Mouse (Mus musculus) lung, adult 2 months (tissue): ENCODE data around the gene Kat6b. TPM values are rescaled to one million over a fixed set of nuclear protein-coding genes. Genes with fewer than 3 reads are reported as not detected.

Experiments used
- DNase-seq: peaks from one replicate; pipeline ENCODE4 v3.0.0; 2022
- H3K4me1 ChIP-seq: fragments of 200-500 bp; 2 replicates; pipeline ENCODE4 v1.6.1; 2011; ENCODE audit warnings: low read length; ENCODE audit not compliant: control insufficient read depth, insufficient read depth
- H3K4me3 ChIP-seq: fragments of 200-500 bp; replicated peaks from 2 replicates; pipeline ENCODE3; 2011; ENCODE audit warnings: low read depth, mild to moderate bottlenecking, control low read depth, low read length; ENCODE audit errors: extremely low read depth
- CTCF ChIP-seq: fragments of 200-500 bp; IDR thresholded peaks from 2 replicates; pipeline ENCODE4 v1.5.1; 2011; ENCODE audit warnings: mild to moderate bottlenecking, low read length, control low read depth; ENCODE audit not compliant: insufficient read depth
- POLR2A ChIP-seq: fragments of 200-500 bp; IDR thresholded peaks from 2 replicates; pipeline ENCODE4 v1.6.1; 2011; ENCODE audit warnings: low read depth, mild to moderate bottlenecking, control low read depth, low read length, borderline replicate concordance; ENCODE audit errors: extremely low read depth
- WGBS: fragments of 180-500 bp; shearing (Covaris S2); methylation state at CpG from one replicate; pipeline ENCODE4 v1.1.7; 2018; 5-methylcytosine and 5-hydroxymethylcytosine counted together
- polyA plus RNA-seq: library from polyadenylated mRNA; depleted of rRNA; stranded (reverse); fragments of >200 nt; gene quantifications from 2 replicates; pipeline ENCODE4 v1.2.3, GENCODE M21; 2012; rRNA removed

Kat6b gene
- polyA plus RNA-seq, 1 experiment: 11.5 TPM

GRCm38 (mm10) chr14:21709545-21709944 is 228.3 kb downstream of the Kat6b start:
- 73% methylated on average over 2 of the region's 2 CpGs for WGBS
- TF ChIP-seq CTCF (no peak), POLR2A (no peak)
- no peak overlapping the region for H3K4me3 ChIP-seq
- peaks cover 13% of the 10 kb centered on the region for H3K4me1 ChIP-seq
- no peak for DNase-seq

GRCm38 (mm10) chr14:21711231-21711630 is 230.0 kb downstream of the Kat6b start:
- Histone ChIP-seq H3K4me1 (peaks cover 12% of the 10 kb centered on the region), H3K4me3 (no peak overlapping the region)
- no peak for TF ChIP-seq POLR2A
- TF ChIP-seq CTCF: no peak
- WGBS: 58% methylated on average over 2 of the region's 2 CpGs
- no peak for DNase-seq

- WGBS: 80% methylated on average over 5 of the region's 5 CpGs
- Histone ChIP-seq H3K4me3 (no peak within 1 kb of the TSS), H3K4me1 (0 out of 2 replicates have a peak, but pooled peaks cover 2% of the 10 kb centered on the region)
- no peak for DNase-seq
- TF ChIP-seq CTCF: no peak
- TF ChIP-seq POLR2A: no peak
Measured at GRCm38 (mm10) chr14:21714486-21714885, 233.3 kb downstream of the Kat6b start, which contains the start of gene Dupd1. Gene Dupd1 (minus strand): TSS chr14:21714576.

- 42% methylated on average over 17 of the region's 17 CpGs for WGBS
- no peak for DNase-seq
- no peak overlapping the region for H3K4me3 ChIP-seq
- no peak for TF ChIP-seq POLR2A
- no peak for TF ChIP-seq CTCF
- no peaks in the 10 kb centered on the region for H3K4me1 ChIP-seq
Measured at GRCm38 (mm10) chr14:21719646-21720383, 238.6 kb downstream of the Kat6b start.

- no peak for DNase-seq
- 77% methylated on average over 4 of the region's 4 CpGs for whole genome bisulfite sequencing
- H3K4me3 ChIP-seq: no peak overlapping the region
- TF ChIP-seq CTCF (no peak), POLR2A (no peak)
- H3K4me1 ChIP-seq: no peaks in the 10 kb centered on the region
Measured at GRCm38 (mm10) chr14:21720430-21721205, 239.4 kb downstream of the Kat6b start.

Other genes starting within 250 kb of the Kat6b start
- gene Dupd1, start 233.1 kb downstream of the Kat6b start, polyA plus RNA-seq: 1.6 TPM in 1 of 2 replicates, not detected in the other